Comparison of ENCODE assay signal across 9 mouse cellular contexts in the genomic region with DNA sequence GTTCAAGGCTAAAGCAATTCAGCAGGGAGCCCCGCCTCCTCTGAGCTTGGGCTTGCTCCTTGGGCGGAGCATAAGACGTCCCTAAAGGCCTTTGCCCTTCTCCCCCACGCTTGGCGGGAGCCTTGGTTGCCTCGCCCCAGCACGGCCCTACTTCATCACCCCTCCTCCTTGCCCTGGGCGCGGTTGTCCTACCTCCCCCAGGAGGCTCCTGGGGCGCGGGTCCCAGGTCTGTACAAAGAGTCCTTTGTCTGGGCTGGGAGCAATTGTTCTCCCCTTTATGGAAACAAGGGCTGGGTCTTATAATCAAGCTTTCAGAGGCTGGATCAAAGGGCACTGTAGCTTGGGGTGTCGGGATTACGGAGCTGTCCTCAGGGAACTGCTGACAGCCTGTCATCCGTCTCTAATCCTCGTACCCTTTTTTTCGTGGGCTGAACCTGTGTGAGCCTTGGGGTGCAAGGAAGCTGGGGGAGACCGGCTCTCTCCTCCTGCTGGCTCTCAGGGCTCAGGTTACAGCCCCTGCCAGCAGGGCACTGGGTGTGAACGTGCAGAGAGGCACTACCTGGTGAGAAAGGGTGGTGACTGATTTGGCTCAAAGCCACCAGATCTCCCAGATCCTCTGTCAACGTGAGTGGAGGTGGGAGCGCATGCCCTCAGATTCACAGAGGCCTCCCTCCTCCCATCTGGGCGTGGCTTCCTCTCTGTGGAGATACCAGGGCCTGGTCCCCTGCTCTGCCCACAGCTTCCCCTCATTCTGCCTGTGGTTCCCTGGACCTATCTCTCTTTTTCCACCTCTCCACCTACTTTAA. TPM values are rescaled to one million over a fixed set of nuclear protein-coding genes. Genes with fewer than 3 reads are reported as not detected.
A peak's percentile ranks its signal among the peaks of the same experiment; 100 is the strongest.
DNase-seq lines count a peak whose midpoint lies in the region; ATAC-seq and TF ChIP-seq lines count a peak whose summit lies in the region.
"Had no signal": no experiment of that assay in that cellular context is flagged by ENCODE, and none has a peak within 500 bp of the region (broad histone marks: within the 10 kb centered on the region; RNA-seq: fewer than 3 reads in every experiment).

No protein-coding gene starts in this region.

- no peak overlapping the region for H3K9ac ChIP-seq in forebrain, embryonic 15.5 days (replicated peaks)
- H3K9ac ChIP-seq in kidney, postnatal 0 days (ENCODE audit: low read depth, low read length): no peak overlapping the region

- H3K4me2 ChIP-seq in forebrain, embryonic 15.5 days (replicated peaks): peak overlapping the region; percentile 32
- H3K4me2 ChIP-seq in kidney, postnatal 0 days (ENCODE audit: low read length): peak overlapping the region; percentile 44

- peak; percentile 58 to 62 for DNase-seq in urinary bladder, postnatal 36 days (ENCODE audit: low spot score in 2 of 2)
- DNase-seq in urinary bladder, adult 2 months (ENCODE audit: low spot score): no peak
- DNase-seq in kidney, postnatal 0 days (ENCODE audit: low spot score): peak; percentile 39
- DNase-seq in cerebellum, postnatal 14 days: no peak
- DNase-seq in frontal cortex, postnatal 36 days (ENCODE audit: low spot score in 2 of 2): no peak
- DNase-seq in layer of hippocampus, postnatal 14 days (ENCODE audit: low spot score in 2 of 2): no peak

- no peaks in the 10 kb centered on the region for H3K36me3 ChIP-seq in forebrain, embryonic 15.5 days
- no peaks in the 10 kb centered on the region for H3K36me3 ChIP-seq in kidney, postnatal 0 days (ENCODE audit: insufficient read depth, low read length)

- WGBS in forebrain, embryonic 15.5 days: 4% methylated on average over 21 of the region's 21 CpGs
- WGBS in kidney, postnatal 0 days: 5% methylated on average over 21 of the region's 21 CpGs

- no peaks in the 10 kb centered on the region for H3K27me3 ChIP-seq in forebrain, embryonic 15.5 days
- H3K27me3 ChIP-seq in kidney, postnatal 0 days (ENCODE audit: insufficient read depth, low read length): no peaks in the 10 kb centered on the region

- no peaks in the 10 kb centered on the region for H3K9me3 ChIP-seq in forebrain, embryonic 15.5 days
- H3K9me3 ChIP-seq in kidney, postnatal 0 days (replicated peaks; ENCODE audit: low read length): no peaks in the 10 kb centered on the region

- no peak for TF ChIP-seq CTCF in kidney, postnatal 0 days (IDR thresholded peaks at IDR 0.05; ENCODE audit: low read depth)

- 0 out of 2 replicates have a peak, but pooled peaks have one; percentile 16 for ATAC-seq in forebrain, embryonic 15.5 days (replicated peaks)
- peak; percentile 79 for ATAC-seq in kidney, postnatal 0 days (replicated peaks; ENCODE audit: low FRiP score, low read depth)
- peak; percentile 85 for ATAC-seq in megakaryocyte progenitor cell, adult 5-6 weeks (replicated peaks; ENCODE audit: poor library complexity)

- no peak overlapping the region for H3K27ac ChIP-seq in forebrain, embryonic 15.5 days (replicated peaks)
- peak overlapping the region; percentile 71 for H3K27ac ChIP-seq in kidney, postnatal 0 days

- no peak overlapping the region for H3K4me3 ChIP-seq in forebrain, embryonic 15.5 days
- no peak overlapping the region for H3K4me3 ChIP-seq in kidney, postnatal 0 days (replicated peaks; ENCODE audit: low read depth, low read length)

- H3K4me1 ChIP-seq in forebrain, embryonic 15.5 days: peaks cover 9% of the 10 kb centered on the region; the same call in 1 of the 2 replicates
- 0 out of 2 replicates have a peak, but pooled peaks cover 9% of the 10 kb centered on the region for H3K4me1 ChIP-seq in kidney, postnatal 0 days (replicated peaks; ENCODE audit: insufficient read depth, low read length)

RNA-seq across cellular contexts. Expression of a gene that starts 31.7 kb away (rescaled TPM):
- 6.8 and 7.3 TPM in 2 replicates for polyA plus RNA-seq in urinary bladder, adult 2 months (2012; rRNA removed)
- polyA plus RNA-seq in forebrain, embryonic 15.5 days (2015; fragmentation: Nextera tagmentation; extraction: Ambion mirVana): 0.31 and 0.33 TPM in 2 replicates
- polyA plus RNA-seq in kidney, postnatal 0 days (2015; fragmentation: Nextera tagmentation; extraction: Ambion mirVana): not detected in 2 replicates
- total RNA-seq in megakaryocyte progenitor cell, adult 5-6 weeks (2015): not detected in 2 replicates
- total RNA-seq in megakaryocyte progenitor cell, adult 5-6 weeks (2017): not detected in 2 replicates
- 100 to 1,000 TPM; 186 to 187 TPM for total RNA-seq in layer of hippocampus, postnatal 14 days (2021)
- polyA plus RNA-seq: testis, adult 2 months had no signal

RNA-seq across cellular contexts. Expression of a gene that starts 52.6 kb away (rescaled TPM):
- polyA plus RNA-seq in urinary bladder, adult 2 months (2012; rRNA removed): 115 and 118 TPM in 2 replicates
- polyA plus RNA-seq in forebrain, embryonic 15.5 days (2015; fragmentation: Nextera tagmentation; extraction: Ambion mirVana): 301 and 307 TPM in 2 replicates
- 47.4 and 49.3 TPM in 2 replicates for polyA plus RNA-seq in kidney, postnatal 0 days (2015; fragmentation: Nextera tagmentation; extraction: Ambion mirVana)
- 32.1 and 35.1 TPM in 2 replicates for total RNA-seq in megakaryocyte progenitor cell, adult 5-6 weeks (2015)
- 18.4 and 19.9 TPM in 2 replicates for total RNA-seq in megakaryocyte progenitor cell, adult 5-6 weeks (2017)
- 100 to 1,000 TPM; 307 to 334 TPM for total RNA-seq in layer of hippocampus, postnatal 14 days (2021)

RNA-seq across cellular contexts. Expression of a gene that starts 59.2 kb away (rescaled TPM):
- 46.7 and 50.1 TPM in 2 replicates for polyA plus RNA-seq in urinary bladder, adult 2 months (2012; rRNA removed)
- polyA plus RNA-seq in forebrain, embryonic 15.5 days (2015; fragmentation: Nextera tagmentation; extraction: Ambion mirVana): 0.28 and 0.43 TPM in 2 replicates
- polyA plus RNA-seq in kidney, postnatal 0 days (2015; fragmentation: Nextera tagmentation; extraction: Ambion mirVana): 36.1 and 39.2 TPM in 2 replicates
- not detected in 2 replicates for total RNA-seq in megakaryocyte progenitor cell, adult 5-6 weeks (2015)
- total RNA-seq in megakaryocyte progenitor cell, adult 5-6 weeks (2017): 0.17 TPM in 1 of 2 replicates, not detected in the other
- total RNA-seq in layer of hippocampus, postnatal 14 days (2021): not detected
- polyA plus RNA-seq: testis, adult 2 months had no signal

Comparison
In these comparisons a context has a peak if more than half of its experiments do, and no peak if none do; other contexts are left out.
1. DNase-seq: peak in urinary bladder, postnatal 36 days (2 of 2) and kidney, postnatal 0 days (single experiment); none in urinary bladder, adult 2 months (single experiment), cerebellum, postnatal 14 days (0 of 2), frontal cortex, postnatal 36 days (0 of 2) and layer of hippocampus, postnatal 14 days (0 of 2).
2. ATAC-seq: peak in every context shown above with its lines; median percentile 85 in megakaryocyte progenitor cell, adult 5-6 weeks; 79 in kidney, postnatal 0 days; 16 in forebrain, embryonic 15.5 days.
3. RNA of a gene that starts 59.2 kb away (polyA plus RNA-seq): 46.7 to 50.1 TPM in urinary bladder, adult 2 months and 36.1 to 39.2 TPM in kidney, postnatal 0 days; 0.28 to 0.43 TPM in forebrain, embryonic 15.5 days; every median in the first group is over 10 times any median in the second.